Mouse (Mus musculus) MEL (cell line): Measurements from ENCODE around the gene Wee1.

Experiments
- CHD1 ChIP-seq: IDR thresholded peaks from 2 replicates; pipeline ENCODE4 v1.6.1; 2012; ENCODE audit warnings: low read depth, mild to moderate bottlenecking, inconsistent platforms, low read length, improper control_type of control experiment
- CTCF ChIP-seq, 3 experiments: IDR thresholded peaks in 2 of 3; conservative IDR thresholded peaks in 1 of 3; 2 replicates each; pipeline ENCODE4 v1.5.1; 2011 to 2012; ENCODE audit warnings: low read length in 3 of 3, low read depth in 2 of 3, mild to moderate bottlenecking in 2 of 3, improper control_type of control experiment in 1 of 3, inconsistent platforms in 1 of 3, mixed read lengths in 1 of 3, moderate library complexity in 1 of 3; ENCODE audit not compliant: control insufficient read depth in 1 of 3, insufficient read depth in 1 of 3, poor library complexity in 1 of 3, severe bottlenecking in 1 of 3
- ELF1 ChIP-seq: IDR thresholded peaks from 2 replicates; pipeline ENCODE4 v1.6.1; 2014; ENCODE audit warnings: low read depth, mild to moderate bottlenecking, inconsistent platforms, low read length, improper control_type of control experiment, moderate library complexity
- EP300 ChIP-seq, 2 experiments: IDR thresholded peaks; 2 replicates each; pipeline ENCODE4 v1.6.1; 2011; ENCODE audit warnings: improper control_type of control experiment in 2 of 2, low read length in 2 of 2, low read depth in 1 of 2, mild to moderate bottlenecking in 1 of 2
- GATA1 ChIP-seq: IDR thresholded peaks from 2 replicates; pipeline ENCODE4 v1.6.1; 2011; ENCODE audit warnings: low read depth, low read length, improper control_type of control experiment
- HCFC1 ChIP-seq: IDR thresholded peaks from 2 replicates; pipeline ENCODE4 v1.6.1; 2012; ENCODE audit warnings: low read depth, mild to moderate bottlenecking, inconsistent platforms, low read length, improper control_type of control experiment, moderate library complexity
- POLR2A ChIP-seq, 2 experiments: IDR thresholded peaks; 2 replicates each; pipeline ENCODE4 v1.6.1; 2011 to 2012; ENCODE audit warnings: low read length in 2 of 2, mild to moderate bottlenecking in 2 of 2, control low read depth in 1 of 2, improper control_type of control experiment in 1 of 2, low read depth in 1 of 2, moderate library complexity in 1 of 2; ENCODE audit not compliant: control insufficient read depth in 1 of 2, insufficient read depth in 1 of 2, poor library complexity in 1 of 2
- RCOR1 ChIP-seq: IDR thresholded peaks from 2 replicates; pipeline ENCODE4 v1.6.1; 2012; ENCODE audit warnings: low read depth, mild to moderate bottlenecking, inconsistent platforms, low read length, improper control_type of control experiment
- TCF12 ChIP-seq: IDR thresholded peaks from 2 replicates; pipeline ENCODE4 v1.6.1; 2014; ENCODE audit warnings: low read depth, mild to moderate bottlenecking, inconsistent platforms, low read length, improper control_type of control experiment, moderate library complexity
- USF2 ChIP-seq, 2 experiments: IDR thresholded peaks; 2 replicates each; pipeline ENCODE4 v1.6.1; 2011 to 2012; ENCODE audit warnings: improper control_type of control experiment in 2 of 2, low read length in 2 of 2, borderline replicate concordance in 1 of 2, inconsistent platforms in 1 of 2, low read depth in 1 of 2, mild to moderate bottlenecking in 1 of 2; ENCODE audit not compliant: insufficient read depth in 1 of 2
- ZNF384 ChIP-seq: IDR thresholded peaks from 2 replicates; pipeline ENCODE4 v1.6.1; 2012; ENCODE audit warnings: low read depth, mild to moderate bottlenecking, inconsistent platforms, low read length, improper control_type of control experiment

- TF ChIP-seq RCOR1 (no peak), POLR2A (IDR thresholded peaks at IDR 0.05; ENCODE audit: control insufficient read depth in 1 of 2, insufficient read depth in 1 of 2, low read depth in 1 of 2, low read length in 2 of 2, poor library complexity in 1 of 2) (no peak), ELF1 (no peak), CTCF (IDR thresholded peaks at IDR 0.05 in 2 of 3, conservative IDR thresholded peaks at IDR 0.05 in 1 of 3; ENCODE audit: control insufficient read depth in 1 of 3, insufficient read depth in 1 of 3, low read depth in 2 of 3, low read length in 3 of 3, poor library complexity in 1 of 3, severe bottlenecking in 1 of 3) (no peak), TCF12 (no peak), CHD1 (no peak), EP300 (IDR thresholded peaks at IDR 0.05; ENCODE audit: low read depth in 1 of 2, low read length in 2 of 2) (no peak), ZNF384 (no peak), GATA1 (no peak), USF2 (IDR thresholded peaks at IDR 0.05; ENCODE audit: borderline replicate concordance in 1 of 2, insufficient read depth in 1 of 2, low read depth in 1 of 2, low read length in 2 of 2) (no peak), HCFC1 (no peak)
These were observed 6.7 kb downstream of the Wee1 start for GRCm38 (mm10) chr7:110128566-110128965.
